Mouse (Mus musculus): ENCODE data around the gene Serpinf2. TPM values are rescaled to one million over a fixed set of nuclear protein-coding genes. Genes with fewer than 3 reads are reported as not detected.
A peak's percentile ranks its signal among the peaks of the same experiment; 100 is the strongest.

The Serpinf2 gene
- not detected for total RNA-seq (2021)
- long read RNA-seq, experiment 1 = 0 reads
- long read RNA-seq, experiment 2 = 0 reads

GRCm38 (mm10) chr11:75439363-75439762 lies at the start of gene Serpinf2:
Gene Serpinf2, minus strand, starts transcription at chr11:75439591.
- DNase-seq = no peak

GRCm38 (mm10) chr11:75487496-75487895 lies 48.1 kb upstream of the Serpinf2 start:
- DNase-seq = no peak

GRCm38 (mm10) chr11:75486601-75487285 lies 47.4 kb upstream of the Serpinf2 start, which contains the start of gene Prpf8:
Gene Prpf8, plus strand, starts transcription at chr11:75486816.
- peak; percentile 97 for DNase-seq

- no peak for DNase-seq
Measured at GRCm38 (mm10) chr11:75486192-75486591, 46.8 kb upstream of the Serpinf2 start.

GRCm38 (mm10) chr11:75473376-75473775 lies 34.0 kb upstream of the Serpinf2 start:
- no peak for DNase-seq

- DNase-seq = no peak
Measured at GRCm38 (mm10) chr11:75472469-75473081, 33.2 kb upstream of the Serpinf2 start.

- DNase-seq = no peak
Measured at GRCm38 (mm10) chr11:75470675-75471074, 31.3 kb upstream of the Serpinf2 start.

- no peak for DNase-seq
Measured at GRCm38 (mm10) chr11:75469261-75469660, 29.9 kb upstream of the Serpinf2 start.

- no peak for DNase-seq
Measured at GRCm38 (mm10) chr11:75468410-75468809, 29.0 kb upstream of the Serpinf2 start.

GRCm38 (mm10) chr11:75467512-75468215 lies 28.3 kb upstream of the Serpinf2 start:
- peak; percentile 80 for DNase-seq

GRCm38 (mm10) chr11:75466731-75467505 lies 27.5 kb upstream of the Serpinf2 start:
- no peak for DNase-seq

GRCm38 (mm10) chr11:75465051-75465450 lies 25.7 kb upstream of the Serpinf2 start:
- no peak for DNase-seq

GRCm38 (mm10) chr11:75464417-75464816 lies 25.0 kb upstream of the Serpinf2 start:
- no peak for DNase-seq

GRCm38 (mm10) chr11:75463624-75464023 lies 24.2 kb upstream of the Serpinf2 start:
- DNase-seq = no peak

GRCm38 (mm10) chr11:75462865-75463336 lies 23.5 kb upstream of the Serpinf2 start:
- DNase-seq = peak; percentile 94

GRCm38 (mm10) chr11:75462253-75462783 lies 22.9 kb upstream of the Serpinf2 start:
- peak; percentile 96 for DNase-seq

GRCm38 (mm10) chr11:75461743-75462252 lies 22.4 kb upstream of the Serpinf2 start:
- DNase-seq = no peak

- peak; percentile 100 for DNase-seq
Measured at GRCm38 (mm10) chr11:75460844-75461742, 21.7 kb upstream of the Serpinf2 start, which contains the start of gene Tlcd2. Gene Tlcd2, plus strand, starts transcription at chr11:75461715.

- DNase-seq = peak; percentile 90
Measured at GRCm38 (mm10) chr11:75460103-75460843, 20.9 kb upstream of the Serpinf2 start.

- DNase-seq = no peak
Measured at GRCm38 (mm10) chr11:75459751-75460102, 20.3 kb upstream of the Serpinf2 start.
